Mouse (Mus musculus) neural tube, embryonic 14.5 days (tissue): ENCODE data around the gene Sfi1. TPM values are rescaled to one million over a fixed set of nuclear protein-coding genes. Genes with fewer than 3 reads are reported as not detected.
"Not testable (repeated sequence)": the region's sequence is repeated elsewhere in the genome, so short reads cannot be mapped to it uniquely, and the experiment has no call there.

Source experiments
- ATAC-seq: fragments of 200-750 bp; cut with Nextera tagmentation; 2 replicates; pipeline ENCODE4 v1.8.0; 2017; ENCODE audit warnings: low read depth, mild to moderate bottlenecking, moderate TSS enrichment, moderate library complexity
- H3K27ac ChIP-seq: fragments of 300-500 bp; sonication (generic); 2 replicates; pipeline ENCODE4 v1.5.1; 2014; ENCODE audit warnings: low read depth, mild to moderate bottlenecking, control low read depth, low read length, moderate library complexity, mixed read lengths
- H3K27me3 ChIP-seq: fragments of 300-500 bp; sonication (generic); 2 replicates; pipeline ENCODE4 v1.6.1; 2014; ENCODE audit warnings: low read length; ENCODE audit not compliant: control insufficient read depth, insufficient read depth
- H3K36me3 ChIP-seq: fragments of 300-500 bp; sonication (generic); 2 replicates; pipeline ENCODE4 v1.6.1; 2014; ENCODE audit warnings: low read length, mixed read lengths; ENCODE audit not compliant: control insufficient read depth, insufficient read depth
- H3K4me1 ChIP-seq: fragments of 300-500 bp; sonication (generic); 2 replicates; pipeline ENCODE4 v1.6.1; 2014; ENCODE audit warnings: low read length; ENCODE audit not compliant: control insufficient read depth, insufficient read depth
- H3K4me2 ChIP-seq: fragments of 300-500 bp; sonication (generic); 2 replicates; pipeline ENCODE4 v1.6.1; 2014; ENCODE audit warnings: mild to moderate bottlenecking, low read depth, low read length, control low read depth
- H3K4me3 ChIP-seq: fragments of 300-500 bp; sonication (generic); 2 replicates; pipeline ENCODE4 v1.5.1; 2014; ENCODE audit warnings: low read depth, low read length, control low read depth, mixed read lengths
- H3K9ac ChIP-seq: fragments of 300-500 bp; sonication (generic); replicated peaks from 2 replicates; pipeline ENCODE4 v1.6.1; 2014; ENCODE audit warnings: low read depth, mild to moderate bottlenecking, control low read depth, low read length, mixed read lengths
- H3K9me3 ChIP-seq: fragments of 300-500 bp; sonication (generic); 2 replicates; pipeline ENCODE4 v1.6.1; 2016; ENCODE audit warnings: low read length; ENCODE audit not compliant: control insufficient read depth
- WGBS: fragments of 180-500 bp; shearing (Covaris S2); extraction: QIAGEN DNeasy Blood & Tissue Kit; methylation state at CpG from one replicate; pipeline ENCODE4 v1.1.7; 2014; 5-methylcytosine and 5-hydroxymethylcytosine counted together
- polyA plus RNA-seq: library from polyadenylated mRNA; unstranded; fragments of >200 nt; fragmentation: Nextera tagmentation; extraction: Ambion mirVana; gene quantifications from 2 replicates; pipeline ENCODE4 v1.2.1, GENCODE M21; 2014

Sfi1 gene
- polyA plus RNA-seq, 1 experiment from 2014 or later = 12.8 TPM

DNA sequence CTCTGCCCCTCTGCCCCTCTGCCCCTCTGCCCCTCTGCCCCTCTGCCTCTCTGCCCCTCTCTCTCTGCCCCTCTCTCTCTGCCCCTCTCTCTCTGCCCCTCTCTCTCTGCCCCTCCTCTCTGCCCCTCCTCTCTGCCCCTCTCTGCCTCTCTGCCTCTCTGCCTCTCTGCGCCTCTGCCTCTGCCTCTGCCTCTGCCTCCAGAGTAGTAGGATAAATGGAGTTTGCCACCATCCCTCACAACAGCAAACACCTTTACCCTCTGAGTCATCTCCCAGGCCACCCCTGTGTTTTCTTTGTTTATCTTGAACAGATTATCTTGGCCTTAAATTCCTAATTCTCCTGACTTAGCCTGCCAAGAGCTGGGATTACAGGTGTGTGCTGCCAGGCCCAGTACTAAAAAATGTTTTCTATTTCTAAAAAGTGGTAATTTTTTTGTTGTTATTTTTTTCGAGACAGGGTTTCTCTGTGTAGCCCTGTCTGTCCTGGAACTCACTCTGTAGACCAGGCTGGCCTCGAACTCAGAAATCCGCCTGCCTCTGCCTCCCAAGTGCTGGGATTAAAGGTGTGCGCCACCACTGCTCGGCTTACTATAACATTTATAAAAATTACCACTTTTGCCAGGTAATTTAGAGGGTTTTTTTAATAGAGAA, 12.6 kb downstream of the Sfi1 start:
- ATAC-seq = not testable (repeated sequence)
- WGBS = 78% methylated on average over 6 of the region's 6 CpGs

GRCm38 (mm10) chr11:3179726-3180092, 13.6 kb downstream of the Sfi1 start:
- H3K9me3 ChIP-seq, H3K27ac ChIP-seq, ATAC-seq, H3K9ac ChIP-seq, H3K27me3 ChIP-seq, H3K4me3 ChIP-seq, H3K4me1 ChIP-seq, H3K4me2 ChIP-seq, H3K36me3 ChIP-seq: not testable (repeated sequence)
- 90% methylated on average over 7 of the region's 7 CpGs for WGBS

More for the DNA sequence above, 12.6 kb downstream of the Sfi1 start:
- H3K4me2 ChIP-seq, H3K4me3 ChIP-seq, H3K27me3 ChIP-seq, H3K9ac ChIP-seq, H3K4me1 ChIP-seq, H3K36me3 ChIP-seq, H3K27ac ChIP-seq, H3K9me3 ChIP-seq: not testable (repeated sequence)

DNA sequence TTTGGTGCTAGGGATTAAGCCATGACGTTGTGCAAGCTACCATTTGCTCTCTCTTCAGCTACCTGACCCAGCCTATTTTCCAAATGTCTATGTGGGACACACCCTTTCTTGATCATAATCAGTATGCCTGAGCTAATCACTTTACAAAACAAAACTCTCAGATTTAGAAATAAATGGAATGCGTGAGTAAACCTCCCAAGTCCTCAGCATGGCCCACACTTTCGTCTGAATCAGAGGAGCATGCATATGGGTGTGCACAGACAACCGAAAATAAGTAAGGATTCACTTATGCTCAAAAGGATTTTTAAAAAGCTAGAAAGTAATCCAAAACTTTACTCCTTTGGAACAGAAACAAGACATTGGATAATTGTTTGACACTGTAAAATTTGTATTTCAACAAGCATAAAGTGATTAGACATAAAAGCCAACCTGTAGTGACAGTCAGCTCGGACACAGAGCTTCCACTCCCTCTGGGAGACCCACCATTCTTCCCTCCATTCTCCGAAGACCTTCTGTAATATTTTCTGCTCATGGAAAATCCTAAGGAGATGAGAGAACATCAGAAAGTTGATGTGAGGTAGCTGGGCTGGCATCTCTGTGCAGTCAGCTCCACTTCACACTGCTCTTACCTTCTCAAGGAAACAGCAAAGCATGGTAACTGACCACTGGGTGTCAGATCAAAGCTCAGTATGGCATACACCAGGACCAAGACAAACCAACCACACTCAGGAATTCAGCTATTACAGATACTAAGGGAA, 14.1 kb downstream of the Sfi1 start:
- not testable (repeated sequence) for H3K4me2 ChIP-seq, H3K4me1 ChIP-seq, H3K36me3 ChIP-seq, H3K27ac ChIP-seq, H3K9ac ChIP-seq, H3K27me3 ChIP-seq, H3K9me3 ChIP-seq, H3K4me3 ChIP-seq, ATAC-seq
- 86% methylated on average over 6 of the region's 6 CpGs for WGBS

GRCm38 (mm10) chr11:3173425-3174318, 19.6 kb downstream of the Sfi1 start:
- H3K4me3 ChIP-seq = not testable (repeated sequence)
- 85% methylated on average over 11 of the region's 11 CpGs for WGBS

GRCm38 (mm10) chr11:3172526-3172925, 20.7 kb downstream of the Sfi1 start:
- H3K4me2 ChIP-seq, ATAC-seq, H3K9me3 ChIP-seq, H3K27me3 ChIP-seq, H3K4me3 ChIP-seq, H3K27ac ChIP-seq, H3K36me3 ChIP-seq, H3K4me1 ChIP-seq, H3K9ac ChIP-seq: not testable (repeated sequence)
- 58% methylated on average over 5 of the region's 6 CpGs for WGBS

More at GRCm38 (mm10) chr11:3173425-3174318, 19.6 kb downstream of the Sfi1 start:
- peak; percentile 63; the same call in 1 of the 2 replicates for ATAC-seq
- H3K27me3 ChIP-seq, H3K36me3 ChIP-seq, H3K4me1 ChIP-seq, H3K9ac ChIP-seq, H3K4me2 ChIP-seq, H3K27ac ChIP-seq, H3K9me3 ChIP-seq: not testable (repeated sequence)

DNA sequence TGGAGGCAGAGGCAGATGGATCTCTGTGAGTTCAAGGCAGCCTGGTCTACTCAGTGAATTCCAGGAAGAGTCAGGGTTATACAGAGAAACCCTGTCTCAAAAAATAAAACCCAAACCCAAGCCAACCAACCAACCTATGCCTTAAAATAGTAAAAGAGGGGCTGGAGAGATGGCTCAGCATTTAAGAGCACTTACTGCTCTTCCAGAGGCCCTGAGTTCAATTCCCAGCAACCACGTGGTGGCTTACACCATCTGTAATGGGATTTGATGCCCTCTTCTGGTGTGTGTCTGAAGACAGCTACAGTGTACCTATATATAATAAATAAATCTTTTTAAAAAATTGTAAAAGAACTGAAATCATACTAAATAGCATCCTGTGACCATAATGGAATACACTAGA, 21.3 kb downstream of the Sfi1 start:
- H3K9me3 ChIP-seq, ATAC-seq, H3K27ac ChIP-seq, H3K4me1 ChIP-seq, H3K4me3 ChIP-seq, H3K36me3 ChIP-seq, H3K27me3 ChIP-seq, H3K9ac ChIP-seq, H3K4me2 ChIP-seq: not testable (repeated sequence)
- 71% methylated on average over 1 of the region's 1 CpGs for WGBS

DNA sequence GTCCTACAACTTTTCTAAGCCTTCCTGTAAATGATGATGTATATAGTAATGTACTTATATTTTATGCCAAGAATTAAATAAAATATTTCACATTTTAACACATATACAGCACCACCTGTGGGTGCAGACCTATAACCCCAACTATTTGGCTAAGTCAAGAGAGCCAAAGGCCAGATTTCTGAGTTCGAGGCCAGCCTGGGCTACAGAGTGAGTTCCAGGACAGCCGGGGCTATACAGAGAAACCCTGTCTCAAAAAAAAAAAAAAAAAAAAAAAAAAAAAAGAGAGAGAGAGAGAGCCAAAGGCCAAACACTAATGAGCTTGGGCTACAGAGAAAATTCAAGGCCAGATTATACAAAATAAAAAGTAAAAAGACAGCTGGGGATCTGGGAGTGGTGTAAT, 24.2 kb downstream of the Sfi1 start:
- H3K4me2 ChIP-seq, H3K27ac ChIP-seq, H3K27me3 ChIP-seq, H3K4me3 ChIP-seq, H3K36me3 ChIP-seq, H3K9ac ChIP-seq, H3K4me1 ChIP-seq, H3K9me3 ChIP-seq: not testable (repeated sequence)
- ATAC-seq = 0 out of 2 replicates have a peak, but pooled peaks have one; percentile 1
- 79% methylated on average over 2 of the region's 2 CpGs for WGBS

DNA sequence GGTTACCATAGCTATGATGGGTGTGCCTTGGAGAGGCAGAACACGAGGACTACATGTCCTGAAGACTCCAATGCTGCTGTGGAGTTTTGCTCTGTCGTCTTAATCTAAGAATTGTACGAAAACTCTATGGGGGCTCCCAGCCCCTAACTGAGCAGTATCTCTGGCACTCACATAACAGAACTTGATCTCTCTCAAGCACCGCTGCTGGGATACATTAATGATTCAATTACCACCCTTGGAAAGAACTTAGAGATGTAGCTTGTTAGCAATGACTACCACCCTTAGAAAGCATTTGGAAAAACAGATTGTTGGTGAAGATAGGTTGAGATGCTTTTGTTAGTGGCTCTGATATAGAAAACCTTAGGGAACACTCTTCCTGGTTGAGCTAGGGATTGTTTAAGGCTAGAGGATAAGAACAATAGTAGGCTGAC, 25.7 kb downstream of the Sfi1 start:
- H3K27ac ChIP-seq, H3K9ac ChIP-seq, H3K36me3 ChIP-seq, ATAC-seq, H3K9me3 ChIP-seq, H3K27me3 ChIP-seq, H3K4me3 ChIP-seq, H3K4me2 ChIP-seq, H3K4me1 ChIP-seq: not testable (repeated sequence)
- WGBS = 80% methylated on average over 4 of the region's 4 CpGs

DNA sequence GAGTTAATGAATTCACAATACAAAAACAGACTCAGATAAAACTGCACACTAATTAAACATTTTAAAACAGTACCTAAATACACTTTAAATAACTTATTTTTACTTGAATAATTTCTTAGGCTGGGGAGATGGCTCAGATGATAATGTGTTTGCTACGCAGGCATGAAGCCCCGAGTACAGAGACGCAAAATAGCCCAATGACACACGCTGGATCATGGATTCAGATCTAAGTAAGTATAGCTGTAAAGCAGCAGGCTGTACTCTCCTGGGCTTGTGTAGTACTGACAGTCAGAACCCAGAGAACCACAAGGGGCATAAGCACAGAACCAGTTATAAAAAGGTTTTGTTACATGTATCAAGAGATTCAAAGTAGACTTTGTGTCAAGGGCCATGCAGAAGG, 26.1 kb downstream of the Sfi1 start:
- H3K27me3 ChIP-seq, H3K27ac ChIP-seq, H3K36me3 ChIP-seq, H3K9me3 ChIP-seq, H3K4me3 ChIP-seq, H3K4me1 ChIP-seq, ATAC-seq, H3K4me2 ChIP-seq, H3K9ac ChIP-seq: not testable (repeated sequence)
- WGBS = 95% methylated on average over 4 of the region's 4 CpGs
